Mouse (Mus musculus) heart, postnatal 36 days (tissue): Measurements from ENCODE around the gene Knstrn. TPM values are rescaled to one million over a fixed set of nuclear protein-coding genes. Genes with fewer than 3 reads are reported as not detected.
A peak's percentile ranks its signal among the peaks of the same experiment; 100 is the strongest.

Experiments used
- DNase-seq, 2 experiments: peaks; one replicate each; pipeline ENCODE4 v3.0.0; 2021 to 2022
- intact Hi-C: fragments of 180-260 bp; cut with DNase I; formaldehyde crosslinking; loops from one replicate; pipeline ENCODE4 v1.15.1; 2025
- total RNA-seq, 2 experiments: library from RNA; stranded (reverse); gene quantifications; 2 replicates each; pipeline ENCODE4 v1.2.3; 2021

The Knstrn gene
- total RNA-seq, 2 experiments from 2014 or later = 1.5 to 2.3 TPM

DNA sequence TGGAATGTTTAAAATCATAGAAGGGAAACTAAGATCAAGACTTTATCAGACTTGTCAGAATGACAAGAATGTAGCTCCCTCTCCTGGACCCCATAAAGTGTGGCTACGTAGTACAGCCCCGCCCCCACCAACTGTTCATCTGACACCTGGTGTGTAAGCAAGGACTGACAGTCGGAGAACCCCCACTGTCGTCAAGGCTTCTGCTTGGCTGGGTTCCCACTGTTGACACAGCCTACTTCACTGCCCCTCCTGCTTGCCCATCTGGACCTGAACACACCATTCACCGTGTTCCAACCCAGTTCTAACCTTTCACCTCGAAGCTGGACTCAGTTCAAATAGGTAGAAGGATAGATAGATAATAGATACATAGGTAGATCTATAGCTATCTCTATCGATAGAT, 32.4 kb downstream of the Knstrn start:
- intact Hi-C loops = no loop called here

DNA sequence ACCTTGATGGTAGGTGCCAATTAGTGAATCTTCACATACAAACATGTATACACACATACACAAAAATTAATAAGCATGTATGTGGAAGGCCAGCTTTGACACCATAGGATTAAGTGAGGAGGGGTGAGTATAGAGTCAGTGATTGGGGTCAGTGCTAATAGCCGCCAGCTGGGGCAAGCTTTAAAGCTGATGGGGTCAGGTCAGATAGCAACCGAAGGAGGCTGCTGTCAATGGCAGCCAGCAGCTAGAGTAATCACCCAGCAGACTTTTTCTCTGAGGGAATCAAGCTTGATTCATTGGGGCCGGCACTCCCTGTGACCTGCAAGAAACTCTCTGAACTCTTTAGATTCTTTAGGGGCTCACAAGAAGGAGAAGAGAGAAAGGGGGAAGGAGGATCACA, 38.0 kb downstream of the Knstrn start:
- DNase-seq = no peak
- intact Hi-C loops = no loop called here

More for the DNA sequence above, 32.4 kb downstream of the Knstrn start:
- no peak for DNase-seq

DNA sequence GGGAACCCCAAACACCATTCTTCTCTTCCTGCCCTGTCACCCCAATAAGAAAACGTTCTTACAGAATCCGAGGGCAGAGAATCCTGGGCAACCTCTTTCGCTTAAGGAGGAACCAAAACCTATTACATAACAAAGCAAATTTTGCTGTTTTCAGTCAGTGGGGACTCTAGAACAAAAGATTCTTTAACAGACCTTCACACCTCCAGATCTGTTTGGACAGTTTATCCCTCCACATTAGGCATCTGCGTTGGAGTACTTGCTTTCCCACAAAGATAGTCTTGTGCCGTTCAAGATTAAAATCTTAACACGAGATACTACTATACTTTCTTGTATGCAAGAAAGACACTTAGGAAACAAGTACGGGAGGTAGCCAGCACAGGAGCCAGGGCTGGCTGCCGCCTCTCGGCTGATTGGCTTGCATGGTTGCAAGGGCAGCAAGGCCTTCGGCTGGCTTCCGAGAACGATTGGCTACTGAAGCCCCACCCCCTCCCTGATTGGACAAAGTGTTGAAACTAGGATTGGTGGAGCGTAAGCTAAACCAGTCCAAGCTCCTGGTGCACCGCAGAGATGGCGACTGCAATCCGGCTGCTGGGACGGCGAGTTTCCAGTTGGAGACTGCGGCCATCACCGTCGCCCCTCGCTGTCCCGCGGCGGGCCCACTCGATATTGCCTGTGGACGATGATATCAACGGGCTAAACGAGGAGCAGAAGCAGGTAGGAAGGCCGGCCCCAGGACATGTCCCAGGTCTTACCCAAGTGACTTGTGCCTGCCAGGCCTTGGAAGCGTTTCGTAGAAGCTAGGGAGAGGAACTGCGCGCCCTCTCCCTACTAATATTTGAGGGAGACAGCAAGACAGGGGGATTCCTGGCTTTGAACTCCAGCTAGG, 47.9 kb downstream of the Knstrn start, which contains the start of gene Ivd:
TSS of gene Ivd (plus strand) at position 501 of the 886 bp plus-strand sequence.
- peak; percentile 86 to 88 for DNase-seq
- intact Hi-C loops = loop anchor here (2.0 kb wide), 1 partner anchor 65 kb away; the partner anchor contains the start of gene Chst14

DNA sequence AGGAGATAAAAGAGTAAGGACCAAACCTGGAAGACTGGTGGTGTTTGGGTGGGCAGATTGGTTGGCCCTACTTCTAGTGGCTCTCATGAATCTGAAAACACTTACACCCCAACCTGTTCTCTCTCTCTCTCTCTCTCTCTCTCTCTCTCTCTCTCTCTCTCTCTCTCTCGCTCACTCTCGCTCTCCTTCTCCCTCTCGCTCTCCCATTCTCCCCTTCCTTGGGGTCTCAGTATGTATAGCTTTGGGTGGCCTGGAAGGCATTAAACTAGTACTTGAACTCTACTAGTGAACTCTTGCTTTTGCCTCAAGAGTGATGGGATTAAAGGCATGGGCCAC, 48.5 kb downstream of the Knstrn start:
- intact Hi-C loops = no loop called here
- DNase-seq = no peak

DNA sequence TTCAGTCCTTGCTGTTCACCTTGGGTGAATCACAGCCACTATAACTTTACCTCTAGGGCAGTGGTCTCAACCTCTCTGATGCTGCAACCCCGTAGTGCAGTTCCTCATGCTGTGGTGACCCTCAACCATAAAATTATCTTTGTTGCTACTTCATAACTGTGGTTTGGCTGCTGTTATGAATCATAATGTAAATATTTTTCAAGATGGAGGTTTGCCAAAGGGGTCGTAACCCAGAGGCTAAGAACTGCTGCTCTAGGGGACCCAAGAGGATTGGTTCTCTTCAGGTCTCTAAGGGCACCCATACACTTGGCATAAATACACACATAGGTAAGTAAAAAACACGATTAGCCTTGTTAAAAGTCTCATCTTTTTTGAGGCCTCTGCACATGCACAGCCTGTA, 56.8 kb downstream of the Knstrn start:
- DNase-seq = no peak
- intact Hi-C loops = no loop called here

DNA sequence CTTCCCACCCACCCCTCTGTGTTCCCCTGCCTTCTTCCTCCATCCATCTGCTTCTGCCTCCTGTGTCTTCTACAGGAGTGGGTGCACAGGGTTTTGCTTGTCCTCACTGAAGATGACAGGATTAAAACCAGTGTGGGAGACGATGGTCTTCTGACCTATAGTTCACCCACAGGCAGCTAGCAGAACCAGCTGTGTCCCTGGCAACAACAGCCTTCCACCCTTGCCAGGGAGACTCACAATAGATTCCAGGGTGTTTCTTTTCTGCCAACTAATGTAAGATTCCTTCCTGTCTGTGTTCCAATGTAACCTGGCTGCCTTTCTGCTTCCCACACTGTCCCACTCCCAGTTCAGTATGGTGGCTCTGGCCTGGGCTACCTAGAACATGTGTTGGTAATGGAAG, 57.2 kb downstream of the Knstrn start:
- DNase-seq = no peak
- intact Hi-C loops = no loop called here

DNA sequence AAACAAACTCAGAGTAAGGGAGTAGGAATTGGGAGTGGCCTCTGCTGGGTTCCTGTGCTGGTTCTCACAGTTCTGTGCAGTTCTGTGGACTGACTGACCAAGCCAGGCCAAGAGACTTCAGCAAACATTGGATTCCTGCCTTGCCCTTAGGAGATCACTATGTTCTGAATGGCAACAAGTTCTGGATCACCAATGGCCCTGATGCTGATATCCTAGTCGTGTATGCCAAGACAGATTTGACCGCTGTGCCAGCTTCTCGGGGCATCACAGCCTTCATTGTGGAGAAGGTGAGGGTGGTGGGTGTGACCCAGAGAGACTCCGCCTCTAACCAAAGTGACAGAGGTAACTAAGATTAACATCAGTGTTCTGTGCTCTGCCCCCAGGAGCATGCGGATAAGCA, 59.2 kb downstream of the Knstrn start:
- no peak for DNase-seq
- intact Hi-C loops = no loop called here

DNA sequence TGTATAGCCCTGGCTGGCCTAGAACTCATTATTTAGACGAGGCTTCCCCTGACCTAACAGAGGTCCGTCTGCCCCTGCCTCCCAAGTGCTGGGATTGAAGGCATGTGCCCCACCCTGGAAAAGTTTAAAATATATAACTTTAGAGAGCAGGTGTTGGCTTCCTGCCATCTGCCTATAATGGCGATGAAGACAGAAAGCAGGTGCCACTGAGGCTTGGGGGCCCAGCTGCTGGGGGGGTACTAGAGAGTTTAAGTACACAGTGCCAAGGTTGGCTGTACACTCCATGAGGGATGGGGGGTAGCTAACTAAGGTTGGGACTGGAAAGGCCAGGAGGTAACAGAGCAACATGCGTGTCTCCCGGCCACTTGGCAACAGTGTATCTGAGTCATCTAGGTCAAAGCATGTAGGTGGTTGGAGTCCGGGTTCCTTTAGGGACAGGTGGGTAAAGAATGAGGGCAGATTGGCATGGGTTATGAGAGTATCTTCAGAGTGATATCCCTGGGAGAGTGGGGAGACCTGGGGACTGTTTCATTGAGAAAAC, 60.2 kb downstream of the Knstrn start:
- intact Hi-C loops = no loop called here
- no peak for DNase-seq

DNA sequence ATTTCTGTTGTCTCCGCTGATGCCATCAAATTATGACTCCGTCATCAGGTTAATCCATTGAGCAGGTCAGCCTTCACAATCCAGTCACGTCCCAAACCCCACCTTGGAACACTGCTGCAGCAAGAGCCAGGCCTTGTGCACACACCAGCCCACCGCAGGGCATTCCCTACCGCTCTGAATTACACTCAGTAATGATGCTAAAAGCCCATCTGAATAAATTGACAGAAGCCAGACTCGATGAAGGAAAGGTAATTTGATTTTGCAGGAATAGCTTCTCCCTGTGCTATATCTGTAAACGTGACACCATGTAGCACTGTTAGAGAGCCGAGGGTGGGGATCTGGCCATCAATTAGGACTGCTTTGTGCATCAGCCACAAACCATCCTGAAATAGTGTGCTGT, 61.5 kb downstream of the Knstrn start:
- intact Hi-C loops = no loop called here
- DNase-seq = no peak

DNA sequence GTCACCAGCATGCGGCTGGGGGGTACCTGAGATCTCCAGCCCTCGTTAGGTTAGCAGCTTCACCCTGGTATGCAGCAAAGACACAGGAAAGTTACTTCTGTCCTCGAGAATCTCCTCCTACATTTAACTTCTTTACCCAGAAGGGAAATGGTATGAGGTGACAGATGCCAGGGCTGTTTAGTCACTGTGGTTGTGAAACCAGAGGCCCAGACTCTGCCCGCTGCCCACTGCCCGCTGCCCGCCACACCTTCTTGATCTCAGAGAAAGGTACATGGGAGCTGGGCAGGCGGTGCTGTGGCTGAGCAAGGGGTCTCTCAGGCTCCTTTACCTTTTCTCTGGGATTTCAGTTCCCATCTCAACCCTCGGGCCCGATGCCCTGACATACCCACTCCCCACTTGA, 62.6 kb downstream of the Knstrn start:
- DNase-seq = no peak
- intact Hi-C loops = no loop called here

DNA sequence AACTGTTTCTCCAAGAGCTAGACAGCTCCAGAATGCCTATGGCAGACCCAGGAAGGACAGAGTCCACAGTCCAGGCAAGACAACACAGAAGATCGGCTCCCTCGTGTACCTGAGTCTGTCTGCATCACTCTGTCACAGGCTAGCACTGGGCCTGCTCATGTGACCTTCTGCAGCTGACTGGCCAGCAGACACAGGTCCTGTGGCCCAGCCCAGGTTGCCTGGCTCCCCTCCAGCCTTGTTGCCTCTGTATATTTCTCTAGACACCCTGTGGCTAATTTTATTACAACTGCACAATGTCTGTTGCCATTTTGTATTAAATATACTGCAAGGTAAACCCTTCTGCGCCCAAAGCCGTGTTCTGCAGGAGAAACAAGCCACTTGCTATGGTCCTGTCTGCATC, 67.2 kb downstream of the Knstrn start:
- no peak for DNase-seq
- intact Hi-C loops = loop anchor here (5.0 to 10.0 kb wide), 3 partner anchors 74 to 496 kb away; partner anchors contain the start of gene Eif2ak4

DNA sequence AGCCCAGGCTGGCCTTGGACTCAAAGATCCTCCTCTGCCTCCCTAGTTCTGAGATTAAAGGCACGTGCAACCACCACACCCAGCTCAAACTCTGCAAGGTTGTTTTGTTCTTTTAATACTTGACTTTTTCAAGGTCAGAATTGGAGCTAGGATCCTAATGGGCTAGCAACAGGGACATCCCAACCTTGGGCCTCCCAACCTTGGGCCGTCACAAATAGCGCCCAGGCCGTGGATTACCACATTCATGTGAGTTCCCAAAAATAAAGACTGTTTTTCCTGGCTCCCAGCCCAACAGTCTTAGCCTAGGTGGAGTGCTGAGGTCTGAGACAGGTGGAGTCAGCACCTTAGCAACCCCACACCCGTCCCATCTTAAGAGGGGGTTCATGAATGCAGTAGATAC, 68.2 kb downstream of the Knstrn start:
- intact Hi-C loops = loop anchor here (2.0 to 10.0 kb wide), 4 partner anchors 75 to 497 kb away; partner anchors contain the start of gene Eif2ak4
- no peak for DNase-seq

DNA sequence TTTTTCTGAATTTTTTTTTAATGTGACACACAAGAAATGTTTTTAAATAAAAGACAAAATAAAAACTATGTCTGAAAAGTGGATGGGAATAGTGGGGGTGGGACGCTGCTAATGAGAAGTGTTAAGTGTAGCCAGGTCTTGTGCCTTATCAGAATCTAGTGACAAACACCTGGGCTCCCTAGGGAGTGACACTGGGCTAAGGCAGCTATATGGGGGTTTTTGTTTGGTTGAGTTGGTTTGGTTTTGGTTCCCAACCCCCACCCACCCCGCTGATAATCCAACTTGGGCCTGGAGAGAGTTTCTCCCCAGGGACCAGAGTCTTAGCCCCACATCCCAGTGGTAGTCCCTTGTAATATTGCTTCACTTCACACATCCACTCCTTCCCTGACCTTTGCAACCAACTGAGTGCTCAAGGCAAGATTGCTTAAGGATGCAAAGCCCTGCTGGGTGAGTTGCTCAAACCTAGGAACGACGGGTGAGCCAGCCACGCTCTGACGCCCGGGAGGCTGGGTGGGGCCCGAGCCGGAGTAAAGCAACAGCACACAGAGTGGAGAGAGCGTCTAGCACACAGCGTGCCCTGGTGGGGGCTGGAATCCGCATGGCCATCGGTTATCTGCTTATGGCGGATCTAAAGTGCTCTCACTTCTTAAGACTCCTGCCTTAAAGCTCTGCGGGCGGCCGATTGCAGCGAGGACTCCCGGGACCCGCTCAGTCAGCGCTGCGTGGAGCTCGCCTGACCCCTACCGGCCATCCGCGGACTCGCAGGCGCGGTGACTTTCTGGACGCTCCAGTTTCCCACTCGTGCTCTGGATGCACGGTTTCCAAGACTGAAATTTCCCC, 69.3 kb downstream of the Knstrn start:
- intact Hi-C loops = loop anchor here (1.0 to 10.0 kb wide), 8 partner anchors 76 to 498 kb away; partner anchors contain the start of gene Eif2ak4

DNA sequence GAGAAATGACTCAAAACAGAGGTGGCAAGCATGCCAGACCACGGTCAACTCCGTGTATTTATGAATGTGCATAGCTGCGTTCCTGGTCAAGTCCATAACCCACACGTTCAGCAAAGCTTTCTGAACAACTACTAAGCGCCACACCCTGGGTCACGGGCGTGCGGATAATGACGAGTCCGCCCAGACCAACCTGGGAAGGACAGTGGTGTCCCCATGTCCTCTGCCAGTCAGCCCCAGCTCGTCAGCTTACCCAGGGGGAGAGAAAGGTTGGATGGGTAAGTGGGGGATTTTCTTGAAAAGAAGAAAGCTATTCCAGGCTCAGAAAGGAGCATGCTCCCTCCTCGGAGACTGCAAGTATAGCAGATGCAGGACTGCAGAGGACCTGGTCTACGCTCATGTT, 73.6 kb downstream of the Knstrn start:
- intact Hi-C loops = loop anchor here (10.0 kb wide), 1 partner anchor 503 kb away; the partner anchor contains the start of gene Eif2ak4
- DNase-seq = no peak

More for the DNA sequence above, 69.3 kb downstream of the Knstrn start:
- peak; percentile 90 to 96 for DNase-seq

DNA sequence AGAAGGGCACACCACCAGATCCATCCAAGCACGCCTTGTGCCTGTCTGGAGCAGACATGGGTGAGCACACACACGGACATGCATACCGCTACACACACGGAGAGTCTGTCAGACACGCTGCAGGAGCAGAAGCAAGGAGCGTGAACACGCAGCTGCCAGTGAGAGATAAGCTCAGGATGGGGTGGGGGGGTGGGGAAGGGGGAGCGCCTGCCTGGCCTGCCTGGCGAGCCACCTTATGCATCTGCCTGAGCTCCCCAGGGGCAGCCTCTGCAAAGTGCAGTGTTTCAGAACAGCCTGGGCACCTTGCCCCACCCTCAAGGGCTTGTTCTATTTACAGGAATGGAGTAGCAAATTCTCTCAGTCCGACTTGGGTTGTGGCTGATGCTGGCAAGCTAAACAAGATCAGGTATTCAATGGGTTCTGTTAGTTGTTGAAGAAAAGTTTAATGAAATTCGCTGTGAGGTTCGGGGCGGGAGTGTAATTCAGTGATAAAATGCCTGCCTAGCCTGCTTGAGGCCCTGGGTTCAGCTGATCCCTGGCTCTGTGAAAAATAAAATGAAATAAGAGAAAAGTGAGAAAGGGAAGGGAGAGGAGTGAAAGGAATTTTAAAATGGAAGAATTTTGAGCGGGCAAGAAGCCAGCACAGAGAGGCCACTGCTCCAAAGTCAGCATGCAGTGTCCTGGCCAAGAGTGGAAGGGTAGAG, 74.2 kb downstream of the Knstrn start:
- no peak for DNase-seq
- intact Hi-C loops = loop anchor here (10.0 kb wide), 1 partner anchor 503 kb away; the partner anchor contains the start of gene Eif2ak4

DNA sequence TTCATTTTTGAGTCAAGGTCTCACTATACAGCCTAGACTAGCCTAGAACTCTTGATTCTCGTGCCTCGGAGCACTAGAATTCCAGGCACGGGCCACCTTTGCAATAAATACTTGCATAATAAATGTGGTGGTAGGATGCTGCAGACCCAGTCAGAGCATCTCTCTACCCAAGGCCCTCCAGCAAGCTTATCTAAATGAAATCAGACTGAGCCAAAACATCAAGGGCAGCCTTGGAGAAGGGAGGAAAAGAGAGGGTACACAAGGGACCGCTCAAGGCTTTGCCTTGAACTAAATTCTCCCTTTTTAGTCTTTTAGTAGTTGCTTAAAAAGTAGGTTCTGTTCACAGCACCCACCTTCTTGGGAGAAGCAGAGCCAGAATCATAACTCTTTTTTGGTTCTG, 77.4 kb downstream of the Knstrn start:
- intact Hi-C loops = no loop called here
- DNase-seq = no peak

DNA sequence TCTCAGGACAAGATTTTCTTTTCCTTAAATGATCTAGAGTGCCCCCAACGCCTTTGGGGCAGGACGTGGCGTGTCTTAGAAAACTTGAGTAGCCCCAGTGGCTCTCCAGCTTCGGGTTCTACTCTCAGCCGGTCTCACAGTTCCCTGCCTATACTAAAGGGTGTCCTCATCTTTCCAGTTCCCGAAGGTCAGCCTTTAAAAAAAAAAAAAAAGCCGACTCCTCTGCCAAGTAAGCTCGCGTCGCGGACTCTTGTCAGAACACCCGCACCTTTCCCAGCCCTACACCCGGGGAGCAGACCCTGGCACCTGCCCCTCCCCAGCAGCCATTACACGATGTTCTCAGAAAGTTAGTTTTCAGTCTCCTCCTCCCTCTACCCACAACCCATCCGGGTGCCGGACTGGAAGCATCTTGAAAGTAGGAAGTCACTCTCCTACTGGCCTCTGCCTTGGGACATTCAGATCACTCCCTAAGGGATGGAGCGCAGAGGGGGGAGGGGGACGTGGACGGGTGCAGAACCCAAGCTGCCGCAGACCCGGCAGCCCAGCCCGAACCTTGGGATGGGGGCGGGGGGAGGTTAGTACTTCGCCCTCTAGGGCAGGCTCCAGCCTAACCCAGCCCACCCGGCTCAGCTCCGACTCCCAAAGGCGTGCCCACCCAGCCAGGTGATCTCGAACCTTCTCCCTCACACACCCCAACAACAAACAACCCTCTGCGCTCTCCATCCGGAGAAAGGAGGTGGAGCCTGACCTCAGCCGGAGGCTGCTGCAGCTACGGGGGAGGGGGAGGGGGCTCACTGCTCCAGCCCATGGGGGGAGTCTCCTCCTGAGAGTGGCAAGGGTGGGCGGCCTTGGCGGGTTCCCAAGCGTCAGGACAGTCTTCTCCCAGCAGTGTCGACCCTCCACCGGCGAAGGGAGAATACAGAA, 82.4 kb downstream of the Knstrn start:
- DNase-seq = peak; percentile 32 to 59
- intact Hi-C loops = no loop called here

DNA sequence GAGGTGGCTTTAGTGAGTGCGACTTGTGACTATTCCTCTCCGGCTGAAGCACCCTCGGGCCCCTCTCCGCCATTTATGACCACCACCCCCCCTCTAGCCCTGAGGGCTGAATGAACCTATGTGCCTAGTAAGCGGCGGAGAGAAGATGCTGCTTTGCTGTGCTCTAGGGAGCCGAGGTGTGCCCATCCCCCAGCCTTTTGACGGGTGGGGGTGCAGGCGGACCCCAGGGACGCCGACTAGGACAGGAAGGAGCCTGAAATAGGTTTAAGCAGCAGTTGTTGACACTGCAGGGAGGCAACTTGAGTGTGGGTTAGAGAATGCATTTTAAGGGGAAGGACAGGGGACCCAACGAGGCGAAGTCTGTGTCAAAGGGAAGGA, 83.1 kb downstream of the Knstrn start:
- DNase-seq = no peak
- intact Hi-C loops = no loop called here

DNA sequence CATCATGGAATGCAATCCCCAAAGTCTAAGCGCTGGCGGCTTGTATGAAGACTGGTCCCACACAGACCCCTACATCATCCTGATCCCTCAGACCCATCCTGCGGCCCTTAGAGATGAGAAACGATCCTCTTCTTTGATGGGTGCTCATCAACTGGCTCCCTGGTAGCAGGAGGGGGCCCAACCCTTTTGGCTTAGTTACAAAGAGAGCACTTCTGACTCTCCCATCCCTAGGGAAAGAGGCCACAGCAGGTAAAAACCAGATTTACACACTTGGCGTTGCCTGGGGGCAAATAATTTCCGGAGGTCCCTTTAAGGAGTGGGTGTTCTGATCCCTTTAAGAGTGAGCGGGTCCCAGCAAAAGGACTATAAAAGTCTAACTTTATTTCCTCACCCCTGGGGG, 83.6 kb downstream of the Knstrn start:
- DNase-seq = no peak
- intact Hi-C loops = no loop called here
